Mouse (Mus musculus) midbrain, embryonic 14.5 days (tissue): ENCODE results near the gene F11. TPM values are rescaled to one million over a fixed set of nuclear protein-coding genes. Genes with fewer than 3 reads are reported as not detected.

ENCODE experiments used
- ATAC-seq: fragments of 200-750 bp; cut with Nextera tagmentation; 2 replicates; pipeline ENCODE4 v1.8.0; 2017; ENCODE audit warnings: moderate number of reproducible peaks, moderate library complexity; ENCODE audit not compliant: low FRiP score, low TSS enrichment
- DNase-seq: peaks from one replicate; pipeline ENCODE4 v3.0.0-alpha.2; 2015
- H3K27ac ChIP-seq: fragments of 300-500 bp; sonication (generic); replicated peaks from 2 replicates; pipeline ENCODE4 v1.5.1; 2014; ENCODE audit warnings: mild to moderate bottlenecking, low read depth, low read length, moderate library complexity
- H3K27me3 ChIP-seq: fragments of 300-500 bp; sonication (generic); 2 replicates; pipeline ENCODE4 v1.6.1; 2014; ENCODE audit warnings: low read length, control low read depth, mixed read lengths; ENCODE audit not compliant: control insufficient read depth, insufficient read depth
- H3K36me3 ChIP-seq: fragments of 300-500 bp; sonication (generic); 2 replicates; pipeline ENCODE4 v1.6.1; 2014; ENCODE audit warnings: low read length, control low read depth; ENCODE audit not compliant: control insufficient read depth, insufficient read depth
- H3K4me1 ChIP-seq: fragments of 300-500 bp; sonication (generic); 2 replicates; pipeline ENCODE4 v1.6.1; 2014; ENCODE audit warnings: mild to moderate bottlenecking, antibody characterized with exemption, low read length, control low read depth; ENCODE audit not compliant: control insufficient read depth, insufficient read depth
- H3K4me2 ChIP-seq: fragments of 300-500 bp; sonication (generic); 2 replicates; pipeline ENCODE4 v1.6.1; 2014; ENCODE audit warnings: mild to moderate bottlenecking, low read length, moderate library complexity
- H3K4me3 ChIP-seq: fragments of 300-500 bp; sonication (generic); replicated peaks from 2 replicates; pipeline ENCODE4 v1.5.1; 2014; ENCODE audit warnings: low read depth, low read length
- H3K9ac ChIP-seq: fragments of 300-500 bp; sonication (generic); replicated peaks from 2 replicates; pipeline ENCODE4 v1.6.1; 2014; ENCODE audit warnings: mild to moderate bottlenecking, low read length, moderate library complexity
- H3K9me3 ChIP-seq: fragments of 300-500 bp; sonication (generic); 2 replicates; pipeline ENCODE4 v1.6.1; 2016; ENCODE audit warnings: low read length, control low read depth, mixed read lengths; ENCODE audit not compliant: control insufficient read depth
- WGBS: fragments of 180-500 bp; shearing (Covaris S2); extraction: QIAGEN DNeasy Blood & Tissue Kit; methylation state at CpG from one replicate; pipeline ENCODE4 v1.1.7; 2014; 5-methylcytosine and 5-hydroxymethylcytosine counted together
- polyA plus RNA-seq: library from polyadenylated mRNA; unstranded; fragments of >200 nt; fragmentation: Nextera tagmentation; extraction: Ambion mirVana; gene quantifications from 2 replicates; pipeline ENCODE4 v1.2.1, GENCODE M21; 2014

Gene F11
- polyA plus RNA-seq, 1 experiment from 2014 or later = 0.12 TPM

GRCm38 (mm10) chr8:45258421-45258820, 3.4 kb downstream of the F11 start:
- no peak overlapping the region for H3K27ac ChIP-seq
- H3K27me3 ChIP-seq = no peaks in the 10 kb centered on the region
- H3K9me3 ChIP-seq = no peaks in the 10 kb centered on the region
- no peak overlapping the region for H3K4me3 ChIP-seq
- WGBS = 82% methylated on average over 8 of the region's 8 CpGs
- ATAC-seq = no peak
- H3K4me1 ChIP-seq = no peaks in the 10 kb centered on the region
- no peak for DNase-seq
- H3K36me3 ChIP-seq = no peaks in the 10 kb centered on the region
- no peak overlapping the region for H3K9ac ChIP-seq
- H3K4me2 ChIP-seq = no peak overlapping the region

- WGBS = 89% methylated on average over 12 of the region's 12 CpGs
- H3K4me1 ChIP-seq = no peaks in the 10 kb centered on the region
- no peak for ATAC-seq
- H3K27ac ChIP-seq = no peak overlapping the region
- no peaks in the 10 kb centered on the region for H3K9me3 ChIP-seq
- H3K4me2 ChIP-seq = no peak overlapping the region
- no peak overlapping the region for H3K4me3 ChIP-seq
- H3K9ac ChIP-seq = no peak overlapping the region
- H3K36me3 ChIP-seq = no peaks in the 10 kb centered on the region
- no peak for DNase-seq
- H3K27me3 ChIP-seq = no peaks in the 10 kb centered on the region
These were observed 6.8 kb downstream of the F11 start for GRCm38 (mm10) chr8:45255040-45255439.

- Histone ChIP-seq H3K4me1 (no peaks in the 10 kb centered on the region), H3K27ac (no peak overlapping the region), H3K27me3 (no peaks in the 10 kb centered on the region), H3K9ac (no peak overlapping the region), H3K36me3 (no peaks in the 10 kb centered on the region), H3K4me3 (no peak overlapping the region), H3K4me2 (no peak overlapping the region), H3K9me3 (no peaks in the 10 kb centered on the region)
- WGBS = 89% methylated on average over 8 of the region's 8 CpGs
- DNase-seq = no peak
- ATAC-seq = no peak
These were observed 7.5 kb downstream of the F11 start for GRCm38 (mm10) chr8:45254194-45254842.

- Histone ChIP-seq H3K4me2 (no peak overlapping the region), H3K27ac (no peak overlapping the region), H3K4me1 (no peaks in the 10 kb centered on the region), H3K27me3 (no peaks in the 10 kb centered on the region), H3K4me3 (no peak overlapping the region), H3K9me3 (no peaks in the 10 kb centered on the region), H3K36me3 (no peaks in the 10 kb centered on the region), H3K9ac (no peak overlapping the region)
- 96% methylated on average over 1 of the region's 1 CpGs for WGBS
- ATAC-seq (no peak), DNase-seq (no peak)
These were observed 8.2 kb downstream of the F11 start for GRCm38 (mm10) chr8:45253586-45253985.

- DNase-seq = no peak
- WGBS = 68% methylated on average over 2 of the region's 2 CpGs
- no peak for ATAC-seq
These were observed 8.7 kb downstream of the F11 start for GRCm38 (mm10) chr8:45253111-45253510.

GRCm38 (mm10) chr8:45246307-45246706, 15.5 kb downstream of the F11 start:
- no peak for ATAC-seq
- 28% methylated on average over 7 of the region's 7 CpGs for whole genome bisulfite sequencing

More at GRCm38 (mm10) chr8:45253111-45253510, 8.7 kb downstream of the F11 start:
- Histone ChIP-seq H3K9ac (no peak overlapping the region), H3K27me3 (no peaks in the 10 kb centered on the region), H3K4me2 (no peak overlapping the region), H3K27ac (no peak overlapping the region), H3K4me1 (no peaks in the 10 kb centered on the region), H3K9me3 (no peaks in the 10 kb centered on the region), H3K4me3 (no peak overlapping the region), H3K36me3 (no peaks in the 10 kb centered on the region)

GRCm38 (mm10) chr8:45239363-45239762, 22.5 kb downstream of the F11 start:
- H3K9me3 ChIP-seq = no peaks in the 10 kb centered on the region
- no peaks in the 10 kb centered on the region for H3K36me3 ChIP-seq
- no peak for DNase-seq
- WGBS = 91% methylated on average over 8 of the region's 8 CpGs
- H3K4me3 ChIP-seq = no peak overlapping the region
- H3K4me2 ChIP-seq = no peak overlapping the region
- H3K27me3 ChIP-seq = no peaks in the 10 kb centered on the region
- no peak overlapping the region for H3K9ac ChIP-seq
- H3K4me1 ChIP-seq = no peaks in the 10 kb centered on the region
- H3K27ac ChIP-seq = no peak overlapping the region
- no peak for ATAC-seq

More at GRCm38 (mm10) chr8:45246307-45246706, 15.5 kb downstream of the F11 start:
- Histone ChIP-seq H3K9me3 (no peaks in the 10 kb centered on the region), H3K36me3 (no peaks in the 10 kb centered on the region), H3K9ac (no peak overlapping the region), H3K4me2 (no peak overlapping the region), H3K4me3 (no peak overlapping the region), H3K27me3 (no peaks in the 10 kb centered on the region), H3K4me1 (no peaks in the 10 kb centered on the region), H3K27ac (no peak overlapping the region)
- DNase-seq = no peak

GRCm38 (mm10) chr8:45238282-45238681, 23.5 kb downstream of the F11 start:
- Histone ChIP-seq H3K4me1 (no peaks in the 10 kb centered on the region), H3K27ac (no peak overlapping the region), H3K27me3 (no peaks in the 10 kb centered on the region), H3K4me2 (no peak overlapping the region), H3K9ac (no peak overlapping the region), H3K9me3 (no peaks in the 10 kb centered on the region), H3K36me3 (no peaks in the 10 kb centered on the region), H3K4me3 (no peak overlapping the region)
- DNase-seq (peak; percentile 86), ATAC-seq (no peak)
- WGBS = 29% methylated on average over 3 of the region's 3 CpGs

GRCm38 (mm10) chr8:45236164-45236912, 25.5 kb downstream of the F11 start:
- Histone ChIP-seq H3K27ac (no peak overlapping the region), H3K36me3 (no peaks in the 10 kb centered on the region), H3K4me2 (peak overlapping the region; percentile 36), H3K4me3 (no peak overlapping the region), H3K4me1 (no peaks in the 10 kb centered on the region), H3K27me3 (no peaks in the 10 kb centered on the region), H3K9me3 (no peaks in the 10 kb centered on the region), H3K9ac (no peak overlapping the region)
- 21% methylated on average over 14 of the region's 14 CpGs for WGBS
- DNase-seq = peak; percentile 94
- ATAC-seq = peak; percentile 72; the same call in 1 of the 2 replicates
